Mouse (Mus musculus) spleen, adult 2 months (tissue): ENCODE results near the gene Pla2r1.

Experiments used
- CTCF ChIP-seq: fragments of 200-500 bp; IDR thresholded peaks from 2 replicates; pipeline ENCODE4 v1.5.1; 2011; ENCODE audit warnings: mild to moderate bottlenecking, inconsistent platforms; ENCODE audit not compliant: insufficient read depth, insufficient read length, insufficient replicate concordance; ENCODE audit errors: extremely low read depth
- POLR2A ChIP-seq: fragments of 200-500 bp; IDR thresholded peaks from 2 replicates; pipeline ENCODE4 v1.6.1; 2011; ENCODE audit warnings: low read depth, low read length, inconsistent platforms

GRCm38 (mm10) chr2:60451119-60451773 is 101.9 kb downstream of the Pla2r1 start:
- TF ChIP-seq CTCF (no peak), POLR2A (no peak)
